Mouse (Mus musculus) cortical plate, adult 2 months (tissue): Measurements from ENCODE around the gene Hoxa5.

ENCODE experiments used
- CTCF ChIP-seq: fragments of 200-500 bp; IDR thresholded peaks from 2 replicates; pipeline ENCODE4 v1.5.1; 2011; ENCODE audit warnings: mild to moderate bottlenecking, control low read depth, low read length; ENCODE audit not compliant: insufficient read depth; ENCODE audit errors: extremely low read depth
- POLR2A ChIP-seq: fragments of 200-500 bp; IDR thresholded peaks from 2 replicates; pipeline ENCODE4 v1.6.1; 2011; ENCODE audit warnings: mild to moderate bottlenecking, low read length, control low read depth; ENCODE audit not compliant: insufficient read depth; ENCODE audit errors: extremely low read depth

DNA sequence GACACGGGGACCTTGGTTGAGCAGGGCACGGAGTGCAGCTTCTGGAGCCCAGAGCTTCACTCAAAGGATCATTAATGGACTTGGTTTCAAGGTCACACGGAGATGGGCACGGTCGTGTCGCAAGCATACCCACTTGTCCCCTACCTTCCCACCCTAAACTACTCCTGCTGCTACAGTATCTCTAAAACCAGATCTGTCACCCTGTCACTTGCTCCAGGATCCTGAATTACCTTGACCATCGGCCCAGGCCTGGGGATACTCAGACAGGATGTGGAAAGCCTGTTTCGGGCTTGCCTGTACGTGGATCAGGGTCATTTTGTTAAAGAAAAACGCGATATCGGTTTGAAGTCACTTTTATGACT, 5.3 kb upstream of the Hoxa5 start:
- TF ChIP-seq CTCF (no peak), POLR2A (no peak)
